In genomic region chr10:4430826-4431225, GRCm38 (mm10) we compare ENCODE assay signal across 8 mouse cellular contexts. TPM values are rescaled to one million over a fixed set of nuclear protein-coding genes. Genes with fewer than 3 reads are reported as not detected.
DNase-seq lines count a peak whose midpoint lies in the region; ATAC-seq and TF ChIP-seq lines count a peak whose summit lies in the region.

No protein-coding gene starts in this region.

- 80% methylated on average over 3 of the region's 3 CpGs for WGBS in lung, embryonic 14.5 days
- WGBS in lung, postnatal 0 days: 81% methylated on average over 3 of the region's 3 CpGs
- WGBS in heart, embryonic 14.5 days: 68% methylated on average over 3 of the region's 3 CpGs
- 88% methylated on average over 3 of the region's 3 CpGs for WGBS in neural tube, embryonic 13.5 days

- H3K36me3 ChIP-seq in lung, embryonic 14.5 days (ENCODE audit: insufficient read depth): peaks cover 23% of the 10 kb centered on the region
- H3K36me3 ChIP-seq in lung, postnatal 0 days (ENCODE audit: insufficient read depth, low read length): peaks cover 4% of the 10 kb centered on the region; the same call in 1 of the 2 replicates
- peaks cover 43% of the 10 kb centered on the region for H3K36me3 ChIP-seq in heart, embryonic 14.5 days (ENCODE audit: control insufficient read depth, insufficient read depth, low read length)
- H3K36me3 ChIP-seq in neural tube, embryonic 13.5 days: peaks cover 22% of the 10 kb centered on the region

- DNase-seq in lung, embryonic 14.5 days: peak; percentile 40
- no peak for DNase-seq in lung, postnatal 0 days (ENCODE audit: low spot score)
- peak; percentile 54 for DNase-seq in cerebellum, adult 8-10 months
- DNase-seq in kidney, postnatal 36 days: peak; percentile 53 to 68
- no peak for DNase-seq in T-cell, adult 2 months (ENCODE audit: low spot score)
- DNase-seq in frontal cortex, postnatal 25 days (ENCODE audit: low spot score in 2 of 2): no peak

- no peaks in the 10 kb centered on the region for H3K4me1 ChIP-seq in lung, embryonic 14.5 days (ENCODE audit: insufficient read depth)
- peaks cover 8% of the 10 kb centered on the region; the same call in 1 of the 2 replicates for H3K4me1 ChIP-seq in lung, postnatal 0 days (ENCODE audit: insufficient read depth, low read depth, low read length)
- H3K4me1 ChIP-seq in heart, embryonic 14.5 days (ENCODE audit: control insufficient read depth in 2 of 2, insufficient read depth in 2 of 2, low read length in 2 of 2): peaks cover 6 to 19% of the 10 kb centered on the region in 2 experiments; a peak in 3 of 4 replicates
- H3K4me1 ChIP-seq in neural tube, embryonic 13.5 days (replicated peaks): peaks cover 26% of the 10 kb centered on the region

- no peak for ATAC-seq in lung, embryonic 14.5 days (ENCODE audit: insufficient read depth)
- no peak for ATAC-seq in lung, postnatal 0 days
- no peak for ATAC-seq in heart, embryonic 14.5 days (ENCODE audit: insufficient number of reproducible peaks, insufficient read depth, low FRiP score, low read depth)
- no peak for ATAC-seq in neural tube, embryonic 13.5 days (ENCODE audit: low read depth)

- no peak for TF ChIP-seq EP300 in lung, postnatal 0 days (IDR thresholded peaks at IDR 0.05)

- no peak for TF ChIP-seq CTCF in lung, embryonic 14.5 days (IDR thresholded peaks at IDR 0.05; ENCODE audit: low read depth)
- no peak for TF ChIP-seq CTCF in lung, postnatal 0 days (IDR thresholded peaks at IDR 0.05)

- no peaks in the 10 kb centered on the region for H3K27me3 ChIP-seq in lung, embryonic 14.5 days (ENCODE audit: insufficient read depth, low read length)
- no peaks in the 10 kb centered on the region for H3K27me3 ChIP-seq in lung, postnatal 0 days (replicated peaks; ENCODE audit: insufficient read depth, low read length)
- H3K27me3 ChIP-seq in heart, embryonic 14.5 days (ENCODE audit: control insufficient read depth, insufficient read depth, low read length): no peaks in the 10 kb centered on the region
- no peaks in the 10 kb centered on the region for H3K27me3 ChIP-seq in neural tube, embryonic 13.5 days

- 0 out of 2 replicates have a peak overlapping the region, but pooled peaks have one; percentile 68 for H3K9ac ChIP-seq in lung, embryonic 14.5 days
- H3K9ac ChIP-seq in lung, postnatal 0 days (replicated peaks; ENCODE audit: low read depth): no peak overlapping the region
- peak overlapping the region; percentile 93; the same call in 1 of the 2 replicates for H3K9ac ChIP-seq in heart, embryonic 14.5 days (ENCODE audit: low read length)
- H3K9ac ChIP-seq in neural tube, embryonic 13.5 days: peak overlapping the region; percentile 83

- H3K9me3 ChIP-seq in lung, embryonic 14.5 days (ENCODE audit: low read depth, low read length): no peaks in the 10 kb centered on the region
- H3K9me3 ChIP-seq in lung, postnatal 0 days (ENCODE audit: low read length): no peaks in the 10 kb centered on the region
- H3K9me3 ChIP-seq in heart, embryonic 14.5 days (ENCODE audit: control insufficient read depth, low read length): no peaks in the 10 kb centered on the region
- H3K9me3 ChIP-seq in neural tube, embryonic 13.5 days: no peaks in the 10 kb centered on the region

- peak overlapping the region; percentile 73; the same call in 1 of the 2 replicates for H3K4me3 ChIP-seq in lung, embryonic 14.5 days (ENCODE audit: low read depth, low read length)
- no peak overlapping the region for H3K4me3 ChIP-seq in lung, postnatal 0 days (ENCODE audit: low read depth, low read length)
- H3K4me3 ChIP-seq in heart, embryonic 14.5 days (ENCODE audit: control insufficient read depth in 1 of 2, insufficient read depth in 1 of 2, low read depth in 1 of 2, low read length in 2 of 2): peak overlapping the region in 1 of 2 experiments; percentile 72; a peak in 2 of 4 replicates
- peak overlapping the region; percentile 65 for H3K4me3 ChIP-seq in neural tube, embryonic 13.5 days

- peak overlapping the region; percentile 71 for H3K4me2 ChIP-seq in lung, embryonic 14.5 days
- H3K4me2 ChIP-seq in lung, postnatal 0 days (replicated peaks; ENCODE audit: low read depth, low read length): no peak overlapping the region
- H3K4me2 ChIP-seq in heart, embryonic 14.5 days (ENCODE audit: low read length): peak overlapping the region; percentile 89
- peak overlapping the region; percentile 81 for H3K4me2 ChIP-seq in neural tube, embryonic 13.5 days

- H3K27ac ChIP-seq in lung, embryonic 14.5 days (ENCODE audit: low read depth): no peak overlapping the region
- H3K27ac ChIP-seq in lung, postnatal 0 days (ENCODE audit: low read length): no peak overlapping the region
- H3K27ac ChIP-seq in heart, embryonic 14.5 days (replicated peaks in 1 of 2; ENCODE audit: control insufficient read depth in 1 of 2, insufficient read depth in 1 of 2, low read depth in 2 of 2, low read length in 2 of 2): 0 out of 4 replicates have a peak overlapping the region, but pooled peaks of 1 of the 2 experiments have one; percentile 76
- no peak overlapping the region for H3K27ac ChIP-seq in neural tube, embryonic 13.5 days (replicated peaks)

RNA-seq across cellular contexts. Expression of gene Rmnd1, which starts 1.4 kb away (rescaled TPM):
- polyA plus RNA-seq in lung, embryonic 14.5 days (2014; fragmentation: Nextera tagmentation; extraction: Ambion mirVana): 46.0 and 46.3 TPM in 2 replicates
- polyA plus RNA-seq in lung, postnatal 0 days (2015; fragmentation: Nextera tagmentation; extraction: Ambion mirVana): 16.5 and 17.9 TPM in 2 replicates
- 102 and 106 TPM in 2 replicates for polyA plus RNA-seq in heart, embryonic 14.5 days (2014; fragmentation: Nextera tagmentation; extraction: Ambion mirVana)
- polyA plus RNA-seq in neural tube, embryonic 13.5 days (2015; fragmentation: Nextera tagmentation; extraction: Ambion mirVana): 52.2 and 58.9 TPM in 2 replicates

RNA-seq across cellular contexts. Expression of gene Armt1, which starts 1.4 kb away (rescaled TPM):
- polyA plus RNA-seq in lung, embryonic 14.5 days (2014; fragmentation: Nextera tagmentation; extraction: Ambion mirVana): 20.7 and 21.1 TPM in 2 replicates
- polyA plus RNA-seq in lung, postnatal 0 days (2015; fragmentation: Nextera tagmentation; extraction: Ambion mirVana): 9.0 and 10.2 TPM in 2 replicates
- 13.9 and 16.8 TPM in 2 replicates for polyA plus RNA-seq in heart, embryonic 14.5 days (2014; fragmentation: Nextera tagmentation; extraction: Ambion mirVana)
- polyA plus RNA-seq in neural tube, embryonic 13.5 days (2015; fragmentation: Nextera tagmentation; extraction: Ambion mirVana): 15.0 and 15.7 TPM in 2 replicates

RNA-seq across cellular contexts. Expression of gene Zbtb2, which starts 42.9 kb away (rescaled TPM):
- 17.3 and 18.1 TPM in 2 replicates for polyA plus RNA-seq in lung, embryonic 14.5 days (2014; fragmentation: Nextera tagmentation; extraction: Ambion mirVana)
- polyA plus RNA-seq in lung, postnatal 0 days (2015; fragmentation: Nextera tagmentation; extraction: Ambion mirVana): 9.2 and 9.4 TPM in 2 replicates
- polyA plus RNA-seq in heart, embryonic 14.5 days (2014; fragmentation: Nextera tagmentation; extraction: Ambion mirVana): 9.3 and 9.6 TPM in 2 replicates
- 16.9 and 17.2 TPM in 2 replicates for polyA plus RNA-seq in neural tube, embryonic 13.5 days (2015; fragmentation: Nextera tagmentation; extraction: Ambion mirVana)

RNA-seq across cellular contexts. Expression of gene Ccdc170, which starts 51.5 kb away (rescaled TPM):
- polyA plus RNA-seq in lung, embryonic 14.5 days (2014; fragmentation: Nextera tagmentation; extraction: Ambion mirVana): 0.12 TPM in 2 replicates
- polyA plus RNA-seq in lung, postnatal 0 days (2015; fragmentation: Nextera tagmentation; extraction: Ambion mirVana): 2.1 and 2.6 TPM in 2 replicates
- not detected in 2 replicates for polyA plus RNA-seq in heart, embryonic 14.5 days (2014; fragmentation: Nextera tagmentation; extraction: Ambion mirVana)
- 0.08 TPM in 1 of 2 replicates, not detected in the other for polyA plus RNA-seq in neural tube, embryonic 13.5 days (2015; fragmentation: Nextera tagmentation; extraction: Ambion mirVana)

Comparison
In these comparisons a context has a peak if more than half of its experiments do, and no peak if none do; other contexts are left out.
1. DNase-seq: peak in lung, embryonic 14.5 days (single experiment), cerebellum, adult 8-10 months (single experiment) and kidney, postnatal 36 days (2 of 2); none in lung, postnatal 0 days (single experiment), T-cell, adult 2 months (single experiment) and frontal cortex, postnatal 25 days (0 of 2).